21 mouse cellular contexts compared by ENCODE assay signal in the genomic region with DNA sequence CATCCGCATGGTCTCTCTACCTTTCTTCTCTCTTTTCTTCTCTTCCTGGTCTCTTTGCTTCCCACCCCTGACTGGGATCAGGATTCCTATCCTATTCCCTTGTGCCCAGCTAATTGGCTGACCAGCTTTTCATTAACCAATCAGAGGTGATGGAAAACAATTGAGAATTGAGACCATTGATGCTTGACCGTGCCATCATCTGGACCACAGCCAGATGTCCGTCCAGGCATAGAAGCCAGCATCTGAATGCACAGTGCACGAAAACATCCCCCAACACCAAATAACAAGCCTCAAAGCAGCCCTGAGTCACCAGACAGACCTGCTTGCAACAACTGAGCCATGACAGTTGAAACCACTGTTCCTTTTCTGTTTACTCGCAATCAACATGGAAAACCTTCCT. TPM values are rescaled to one million over a fixed set of nuclear protein-coding genes. Genes with fewer than 3 reads are reported as not detected.
"Had no signal": no experiment of that assay in that cellular context is flagged by ENCODE, and none has a peak within 500 bp of the region (broad histone marks: within the 10 kb centered on the region; RNA-seq: fewer than 3 reads in every experiment).

No protein-coding gene starts in this region.

- H3K27ac ChIP-seq: layer of hippocampus, adult 2 months; limb, embryonic 12.5 days; liver, embryonic 13.5 days; lung, embryonic 15.5 days; macrophage; midbrain, embryonic 13.5 days; neural tube, embryonic 12.5 days had no signal

- H3K4me3 ChIP-seq: layer of hippocampus, adult 2 months; limb, embryonic 12.5 days; liver, embryonic 13.5 days; lung, embryonic 15.5 days; midbrain, embryonic 13.5 days; myocyte; neural tube, embryonic 12.5 days had no signal

- H3K4me1 ChIP-seq: limb, embryonic 12.5 days; liver, embryonic 13.5 days; midbrain, embryonic 13.5 days; neural tube, embryonic 12.5 days had no signal

- H3K36me3 ChIP-seq: limb, embryonic 12.5 days; liver, embryonic 13.5 days; lung, embryonic 15.5 days; midbrain, embryonic 13.5 days; neural tube, embryonic 12.5 days had no signal

- DNase-seq: kidney, postnatal 25 days; liver; liver, embryonic 13.5 days; liver, postnatal 0 days; lung, postnatal 14 days; right cerebral cortex, postnatal 14 days; thymus, postnatal 4 days had no signal

- H3K9ac ChIP-seq: limb, embryonic 12.5 days; liver, embryonic 13.5 days; liver, postnatal 0 days; lung, embryonic 15.5 days; midbrain, embryonic 13.5 days; neural tube, embryonic 12.5 days had no signal

- H3K27me3 ChIP-seq: limb, embryonic 12.5 days; liver, embryonic 13.5 days; lung, embryonic 15.5 days; midbrain, embryonic 13.5 days; neural tube, embryonic 12.5 days had no signal

RNA-seq across cellular contexts. Expression of a gene that starts 54.5 kb away (rescaled TPM):
- total RNA-seq: layer of hippocampus, adult 2 months; layer of hippocampus, postnatal 10 days; left cerebral cortex, postnatal 36 days; megakaryocyte-erythroid progenitor cell, adult 5-6 weeks; neutrophil, adult 5-6 weeks had no signal
- polyA plus RNA-seq: inflammation-experienced regulatory T-cells, adult 6 months; intestine, postnatal 0 days; limb, embryonic 12.5 days; liver, embryonic 13.5 days; liver, postnatal 0 days; lung, embryonic 15.5 days; macrophage; midbrain, embryonic 13.5 days; myocyte; neural tube, embryonic 12.5 days; stomach, embryonic 16.5 days had no signal
